Mouse (Mus musculus): ENCODE measurements around the gene Klhdc7b. TPM values are rescaled to one million over a fixed set of nuclear protein-coding genes. Genes with fewer than 3 reads are reported as not detected.

Klhdc7b gene
- total and polyA plus RNA-seq, 3 experiments = not detected

GRCm38 (mm10) chr15:89352795-89353194 lies 31.9 kb upstream of the Klhdc7b start:
- H3K27me3 ChIP-seq (replicated peaks) = no peaks in the 10 kb centered on the region
- peaks cover 10 to 21% of the 10 kb centered on the region in 2 experiments for H3K4me1 ChIP-seq (ENCODE audit: control insufficient read depth in 1 of 2, insufficient read depth in 2 of 2)
- no peak for TF ChIP-seq POLR2AphosphoS2 (IDR thresholded peaks at IDR 0.05; ENCODE audit: low read depth, low read length)
- TF ChIP-seq BHLHE40 (IDR thresholded peaks at IDR 0.05; ENCODE audit: low read depth, low read length) = no peak
- no peak for TF ChIP-seq ZNF384 (IDR thresholded peaks at IDR 0.05; ENCODE audit: low read depth, low read length)
- TF ChIP-seq POLR2A (IDR thresholded peaks at IDR 0.05; ENCODE audit: low read depth, low read length) = no peak
- TF ChIP-seq EP300 (IDR thresholded peaks at IDR 0.05; ENCODE audit: low read length) = no peak
- TF ChIP-seq MYC (IDR thresholded peaks at IDR 0.05; ENCODE audit: low read depth, low read length) = no peak
- TF ChIP-seq MEF2A (IDR thresholded peaks at IDR 0.05; ENCODE audit: borderline replicate concordance, low read depth, low read length) = no peak
- TF ChIP-seq SIN3A (IDR thresholded peaks at IDR 0.05; ENCODE audit: low read length) = no peak
- no peak for TF ChIP-seq PAX5 (IDR thresholded peaks at IDR 0.05; ENCODE audit: low read length)
- TF ChIP-seq ELF1 (IDR thresholded peaks at IDR 0.05; ENCODE audit: low read depth, low read length) = no peak
- dilution Hi-C loops (cut with MboI; ENCODE audit: extremely low pct_ligation_motif_present, extremely low pct_unique_long_range_greater_than_20kb, low sequenced_read_pairs) = no loop called here
- peaks cover 29% of the 10 kb centered on the region for H3K79me2 ChIP-seq (replicated peaks; ENCODE audit: control insufficient read depth, extremely low read depth, insufficient read depth, poor library complexity, severe bottlenecking)
- H3K36me3 ChIP-seq (replicated peaks in 1 of 2; ENCODE audit: control insufficient read depth in 1 of 2, insufficient read depth in 1 of 2, low read length in 1 of 2) = peaks cover 32 to 56% of the 10 kb centered on the region in 2 experiments
- H3K27ac ChIP-seq (ENCODE audit: insufficient read depth, low read depth) = no peak overlapping the region
- in situ Hi-C loops (cut with MboI; ENCODE audit: low pct_ligation_motif_present, low pct_unique_long_range_greater_than_20kb, low sequenced_read_pairs) = loop anchor here (25.0 kb wide), 1 partner anchor 240 kb away; the partner anchor contains the start of gene Tubgcp6
- H3K4me2 ChIP-seq (ENCODE audit: insufficient read depth, low read depth, poor library complexity, severe bottlenecking) = no peak overlapping the region
- DNase-seq (ENCODE audit: extremely low read depth) = no peak
- no peak overlapping the region for H3K4me3 ChIP-seq (replicated peaks in 1 of 3; ENCODE audit: low read depth in 2 of 3, low read length in 2 of 3, poor library complexity in 1 of 3)
- no peak overlapping the region for H3K9ac ChIP-seq (ENCODE audit: insufficient read depth, low read depth)
- no peaks in the 10 kb centered on the region for H3K9me3 ChIP-seq (replicated peaks; ENCODE audit: low read length)

GRCm38 (mm10) chr15:89353837-89354236 lies 30.9 kb upstream of the Klhdc7b start:
- peak overlapping the region; percentile 65; the same call in 1 of the 2 replicates for H3K4me2 ChIP-seq (ENCODE audit: insufficient read depth, low read depth, poor library complexity, severe bottlenecking)
- H3K36me3 ChIP-seq (replicated peaks in 1 of 2; ENCODE audit: control insufficient read depth in 1 of 2, insufficient read depth in 1 of 2, low read length in 1 of 2) = peaks cover 36 to 56% of the 10 kb centered on the region in 2 experiments
- no peaks in the 10 kb centered on the region for H3K27me3 ChIP-seq (replicated peaks)
- H3K4me3 ChIP-seq (replicated peaks in 1 of 3; ENCODE audit: low read depth in 2 of 3, low read length in 2 of 3, poor library complexity in 1 of 3) = no peak overlapping the region
- no peak overlapping the region for H3K9ac ChIP-seq (ENCODE audit: insufficient read depth, low read depth)
- H3K4me1 ChIP-seq (ENCODE audit: control insufficient read depth in 1 of 2, insufficient read depth in 2 of 2) = peaks cover 12 to 30% of the 10 kb centered on the region in 2 experiments
- dilution Hi-C loops (cut with MboI; ENCODE audit: extremely low pct_ligation_motif_present, extremely low pct_unique_long_range_greater_than_20kb, low sequenced_read_pairs) = no loop called here
- peaks cover 39% of the 10 kb centered on the region for H3K79me2 ChIP-seq (replicated peaks; ENCODE audit: control insufficient read depth, extremely low read depth, insufficient read depth, poor library complexity, severe bottlenecking)
- in situ Hi-C loops (cut with MboI; ENCODE audit: low pct_ligation_motif_present, low pct_unique_long_range_greater_than_20kb, low sequenced_read_pairs) = loop anchor here (25.0 kb wide), 1 partner anchor 242 kb away; the partner anchor contains the start of gene Tubgcp6
- no peak for TF ChIP-seq CTCF (conservative IDR thresholded peaks at IDR 0.05 in 1 of 2, IDR thresholded peaks at IDR 0.05 in 1 of 2; ENCODE audit: low read depth in 2 of 2, low read length in 2 of 2)
- TF ChIP-seq BHLHE40 (IDR thresholded peaks at IDR 0.05; ENCODE audit: low read depth, low read length) = no peak
- TF ChIP-seq SMC3 (IDR thresholded peaks at IDR 0.05; ENCODE audit: low read depth, low read length) = no peak
- TF ChIP-seq SIN3A (IDR thresholded peaks at IDR 0.05; ENCODE audit: low read length) = no peak
- no peak for TF ChIP-seq PAX5 (IDR thresholded peaks at IDR 0.05; ENCODE audit: low read length)
- H3K27ac ChIP-seq (ENCODE audit: insufficient read depth, low read depth) = no peak overlapping the region
- no peaks in the 10 kb centered on the region for H3K9me3 ChIP-seq (replicated peaks; ENCODE audit: low read length)
- DNase-seq (ENCODE audit: extremely low read depth) = no peak

- Histone ChIP-seq H3K4me2 (ENCODE audit: insufficient read depth, low read depth, poor library complexity, severe bottlenecking) (peak overlapping the region; percentile 65), H3K27me3 (replicated peaks) (no peaks in the 10 kb centered on the region), H3K36me3 (replicated peaks in 1 of 2; ENCODE audit: control insufficient read depth in 1 of 2, insufficient read depth in 1 of 2, low read length in 1 of 2) (peaks cover 36 to 61% of the 10 kb centered on the region in 2 experiments), H3K79me2 (replicated peaks; ENCODE audit: control insufficient read depth, extremely low read depth, insufficient read depth, poor library complexity, severe bottlenecking) (peaks cover 45% of the 10 kb centered on the region), H3K9me3 (replicated peaks; ENCODE audit: low read length) (no peaks in the 10 kb centered on the region), H3K4me1 (ENCODE audit: control insufficient read depth in 1 of 2, insufficient read depth in 2 of 2) (peaks cover 15 to 36% of the 10 kb centered on the region in 2 experiments), H3K9ac (ENCODE audit: insufficient read depth, low read depth) (peak overlapping the region; percentile 50), H3K27ac (ENCODE audit: insufficient read depth, low read depth) (no peak overlapping the region), H3K4me3 (replicated peaks in 1 of 3; ENCODE audit: low read depth in 2 of 3, low read length in 2 of 3, poor library complexity in 1 of 3) (peak overlapping the region; percentile 71 to 88 (median 85))
- in situ Hi-C loops (cut with MboI; ENCODE audit: low pct_ligation_motif_present, low pct_unique_long_range_greater_than_20kb, low sequenced_read_pairs) = loop anchor here (25.0 kb wide), 1 partner anchor 242 kb away; the partner anchor contains the start of gene Tubgcp6
- dilution Hi-C loops (cut with MboI; ENCODE audit: extremely low pct_ligation_motif_present, extremely low pct_unique_long_range_greater_than_20kb, low sequenced_read_pairs) = no loop called here
- no peak for DNase-seq (ENCODE audit: extremely low read depth)
- no peak for TF ChIP-seq CTCF (conservative IDR thresholded peaks at IDR 0.05 in 1 of 2, IDR thresholded peaks at IDR 0.05 in 1 of 2; ENCODE audit: low read depth in 2 of 2, low read length in 2 of 2)
Observed at GRCm38 (mm10) chr15:89354455-89354854, 30.3 kb upstream of the Klhdc7b start.
